Mouse (Mus musculus) heart, adult 2 months (tissue): ENCODE data around the gene Frmd5.

Experiments used
- CTCF ChIP-seq: fragments of 200-600 bp; IDR thresholded peaks from 2 replicates; pipeline ENCODE4 v1.8.1; 2022; ENCODE audit warnings: antibody characterized with exemption, mild to moderate bottlenecking, moderate library complexity
- POLR2A ChIP-seq: fragments of 200-500 bp; IDR thresholded peaks from 2 replicates; pipeline ENCODE4 v1.6.1; 2011; ENCODE audit warnings: mild to moderate bottlenecking, low read depth, low read length, control low read depth; ENCODE audit not compliant: insufficient read depth

DNA sequence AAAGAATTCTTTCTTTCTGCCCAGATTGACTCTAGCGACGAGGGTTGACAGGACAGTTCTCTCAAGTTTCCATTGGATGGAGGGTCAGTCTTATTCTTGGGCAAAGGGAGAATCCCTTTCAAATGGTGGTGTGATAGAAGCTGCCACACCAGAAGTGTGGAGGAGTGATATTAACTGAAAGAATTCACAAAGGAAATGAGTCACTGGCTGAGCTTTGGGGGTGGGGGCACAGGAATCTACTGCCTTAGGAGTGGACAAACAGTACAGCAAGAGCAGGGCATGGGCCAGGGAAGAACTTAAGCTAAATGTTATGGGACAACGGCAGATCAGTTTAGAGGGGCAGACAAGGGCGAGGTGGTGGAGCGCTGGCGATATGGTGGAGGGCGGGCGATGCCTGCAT lies 206.2 kb downstream of the Frmd5 start:
- TF ChIP-seq CTCF: no peak
- no peak for TF ChIP-seq POLR2A
